In genomic region chr10:77260166-77260875, GRCm38 (mm10) we compare ENCODE assay signal across 9 mouse cellular contexts. TPM values are rescaled to one million over a fixed set of nuclear protein-coding genes. Genes with fewer than 3 reads are reported as not detected.
A peak's percentile ranks its signal among the peaks of the same experiment; 100 is the strongest.
DNase-seq lines count a peak whose midpoint lies in the region; ATAC-seq lines count a peak whose summit lies in the region.
"Had no signal": no experiment of that assay in that cellular context is flagged by ENCODE, and none has a peak within 500 bp of the region (broad histone marks: within the 10 kb centered on the region; RNA-seq: fewer than 3 reads in every experiment).

No protein-coding gene starts in this region.

- no peaks in the 10 kb centered on the region for H3K27me3 ChIP-seq in neural tube, embryonic 11.5 days (ENCODE audit: control insufficient read depth, insufficient read depth, low read length)
- no peaks in the 10 kb centered on the region for H3K27me3 ChIP-seq in liver, embryonic 12.5 days (replicated peaks)

- H3K4me3 ChIP-seq in neural tube, embryonic 11.5 days (ENCODE audit: low read depth, low read length) = peak overlapping the region; percentile 91; the same call in 1 of the 2 replicates
- peak overlapping the region; percentile 96 for H3K4me3 ChIP-seq in liver, embryonic 12.5 days

- H3K4me1 ChIP-seq in neural tube, embryonic 11.5 days (ENCODE audit: control insufficient read depth, insufficient read depth, low read length) = peaks cover 11% of the 10 kb centered on the region
- H3K4me1 ChIP-seq in liver, embryonic 12.5 days = peaks cover 23% of the 10 kb centered on the region

- H3K36me3 ChIP-seq in neural tube, embryonic 11.5 days (ENCODE audit: control insufficient read depth, insufficient read depth, low read length) = peaks cover 5% of the 10 kb centered on the region
- H3K36me3 ChIP-seq in liver, embryonic 12.5 days = peaks cover 51% of the 10 kb centered on the region

- WGBS in neural tube, embryonic 11.5 days = 81% methylated on average over 17 of the region's 17 CpGs
- 84% methylated on average over 17 of the region's 17 CpGs for WGBS in liver, embryonic 12.5 days (ENCODE audit: insufficient replicate concordance)

- no peak for ATAC-seq in neural tube, embryonic 11.5 days (ENCODE audit: insufficient read depth, low FRiP score, low TSS enrichment)
- ATAC-seq in liver, embryonic 12.5 days = no peak

- peak; percentile 49 for DNase-seq in cerebellum, adult 9-10 months
- no peak for DNase-seq in cerebellum, postnatal 4 days (ENCODE audit: low spot score in 2 of 2)
- no peak for DNase-seq in neural tube, embryonic 11.5 days (ENCODE audit: low spot score)
- no peak for DNase-seq in neural tube, embryonic 10.5 days (ENCODE audit: extremely low spot score, low spot score)
- DNase-seq in frontal cortex, postnatal 25 days (ENCODE audit: low spot score in 2 of 2) = no peak
- no peak for DNase-seq in spleen, adult 12 weeks (ENCODE audit: low spot score)
- no peak for DNase-seq in layer of hippocampus, adult 18-20 months (ENCODE audit: low spot score in 2 of 2)
- DNase-seq: adrenal gland, postnatal 25 days had no signal

- H3K4me2 ChIP-seq in neural tube, embryonic 11.5 days (ENCODE audit: low read depth) = peak overlapping the region; percentile 82
- H3K4me2 ChIP-seq in liver, embryonic 12.5 days = peak overlapping the region; percentile 94

- no peak overlapping the region; the same call in 1 of the 2 replicates for H3K9ac ChIP-seq in neural tube, embryonic 11.5 days (ENCODE audit: low read length)
- peak overlapping the region; percentile 92 for H3K9ac ChIP-seq in liver, embryonic 12.5 days

- no peak overlapping the region for H3K27ac ChIP-seq in neural tube, embryonic 11.5 days (ENCODE audit: low read depth, low read length)
- no peak overlapping the region for H3K27ac ChIP-seq in liver, embryonic 12.5 days

- H3K9me3 ChIP-seq in neural tube, embryonic 11.5 days (ENCODE audit: control insufficient read depth, low read length) = no peaks in the 10 kb centered on the region
- H3K9me3 ChIP-seq in liver, embryonic 12.5 days (replicated peaks) = no peaks in the 10 kb centered on the region

RNA-seq across cellular contexts. Expression of gene Pofut2, which starts 1.3 kb away (rescaled TPM):
- 76.1 and 77.8 TPM in 2 replicates for polyA plus RNA-seq in neural tube, embryonic 11.5 days (2014; fragmentation: Nextera tagmentation; extraction: Ambion mirVana)
- polyA plus RNA-seq in liver, embryonic 12.5 days (2016; fragmentation: Nextera tagmentation; extraction: Ambion mirVana) = 40.7 and 43.2 TPM in 2 replicates
- 10 to 100 TPM; 30.3 to 30.9 TPM for total RNA-seq in layer of hippocampus, adult 18-20 months (2021)
